Comparison of ENCODE assay signal across 26 mouse cellular contexts in genomic region chr14:96676213-96676612, GRCm38 (mm10).
"Had no signal": no experiment of that assay in that cellular context is flagged by ENCODE, and none has a peak within 500 bp of the region (broad histone marks: within the 10 kb centered on the region; RNA-seq: fewer than 3 reads in every experiment).

No protein-coding gene starts in this region.

- ATAC-seq: hindbrain, embryonic 16.5 days; intestine, embryonic 16.5 days; liver, embryonic 12.5 days had no signal

- DNase-seq: gastrocnemius, postnatal 14 days; gastrocnemius, postnatal 36 days; heart, adult 11 months; heart, adult 2 months; heart, postnatal 14 days; heart, postnatal 36 days; kidney, adult 11 months; kidney, adult 2 months; kidney, adult 9 months; kidney, postnatal 14 days; kidney, postnatal 36 days; layer of hippocampus, adult 9-11 months; layer of hippocampus, postnatal 36 days; left cerebral cortex, postnatal 4 days had no signal

- H3K4me3 ChIP-seq: heart, adult 2 months; heart, embryonic 13.5 days; heart, embryonic 15.5 days; hindbrain, embryonic 13.5 days; kidney, embryonic 15.5 days; limb, embryonic 13.5 days; limb, embryonic 15.5 days; liver, embryonic 12.5 days had no signal

- H3K9ac ChIP-seq: heart, embryonic 13.5 days; heart, embryonic 15.5 days; hindbrain, embryonic 13.5 days; kidney, embryonic 15.5 days; limb, embryonic 13.5 days; limb, embryonic 15.5 days; liver, embryonic 12.5 days; liver, embryonic 14.5 days had no signal

- H3K27ac ChIP-seq: heart, adult 2 months; heart, embryonic 13.5 days; heart, embryonic 15.5 days; hindbrain, embryonic 13.5 days; kidney, embryonic 15.5 days; kidney, postnatal 0 days; limb, embryonic 13.5 days; limb, embryonic 15.5 days; liver, embryonic 12.5 days; liver, embryonic 14.5 days had no signal

- H3K4me2 ChIP-seq: heart, embryonic 11.5 days; heart, embryonic 13.5 days; heart, embryonic 15.5 days; hindbrain, embryonic 13.5 days; kidney, embryonic 15.5 days; limb, embryonic 13.5 days; limb, embryonic 15.5 days; liver, embryonic 12.5 days had no signal

- H3K9me3 ChIP-seq: heart, embryonic 13.5 days; heart, embryonic 15.5 days; hindbrain, embryonic 13.5 days; kidney, embryonic 15.5 days; limb, embryonic 13.5 days; limb, embryonic 15.5 days; liver, embryonic 12.5 days had no signal

- H3K27me3 ChIP-seq: heart, embryonic 13.5 days; heart, embryonic 15.5 days; hindbrain, embryonic 13.5 days; kidney, embryonic 15.5 days; limb, embryonic 13.5 days; limb, embryonic 15.5 days; liver, embryonic 12.5 days had no signal

- H3K4me1 ChIP-seq: heart, embryonic 13.5 days; heart, embryonic 15.5 days; hindbrain, embryonic 13.5 days; kidney, embryonic 15.5 days; limb, embryonic 13.5 days; limb, embryonic 15.5 days; liver, embryonic 12.5 days had no signal

- H3K36me3 ChIP-seq: heart, embryonic 13.5 days; heart, embryonic 15.5 days; hindbrain, embryonic 13.5 days; kidney, embryonic 15.5 days; limb, embryonic 13.5 days; limb, embryonic 15.5 days; liver, embryonic 12.5 days had no signal
